Mouse (Mus musculus) testis, adult 2 months (tissue): ENCODE measurements around the gene Emx2. TPM values are rescaled to one million over a fixed set of nuclear protein-coding genes. Genes with fewer than 3 reads are reported as not detected.

ENCODE experiments used
- H3K27ac ChIP-seq: fragments of 200-500 bp; 2 replicates; pipeline ENCODE4 v1.5.1; 2012; ENCODE audit warnings: low read depth, low read length; ENCODE audit not compliant: control insufficient read depth, insufficient read depth
- H3K27me3 ChIP-seq: fragments of 200-500 bp; 2 replicates; pipeline ENCODE4 v1.6.1; 2012; ENCODE audit warnings: mild to moderate bottlenecking, low read length, moderate library complexity; ENCODE audit not compliant: control insufficient read depth, insufficient read depth
- H3K36me3 ChIP-seq: fragments of 200-500 bp; 2 replicates; pipeline ENCODE4 v1.6.1; 2012; ENCODE audit warnings: mild to moderate bottlenecking, low read length; ENCODE audit not compliant: control insufficient read depth, insufficient read depth
- H3K4me1 ChIP-seq: fragments of 200-500 bp; 2 replicates; pipeline ENCODE4 v1.6.1; 2012; ENCODE audit warnings: low read length; ENCODE audit not compliant: control insufficient read depth, insufficient read depth
- H3K4me3 ChIP-seq: fragments of 200-500 bp; 2 replicates; pipeline ENCODE4 v1.5.1; 2012; ENCODE audit warnings: low read depth, mild to moderate bottlenecking, low read length, moderate library complexity, mixed read lengths; ENCODE audit not compliant: control insufficient read depth
- CTCF ChIP-seq: fragments of 200-500 bp; IDR thresholded peaks from 2 replicates; pipeline ENCODE4 v1.5.1; 2012; ENCODE audit warnings: low read depth, mild to moderate bottlenecking, inconsistent platforms, low read length, moderate library complexity; ENCODE audit not compliant: control insufficient read depth, insufficient read depth, insufficient replicate concordance
- POLR2A ChIP-seq: fragments of 200-500 bp; IDR thresholded peaks from 2 replicates; pipeline ENCODE4 v1.6.1; 2012; ENCODE audit warnings: low read depth, mild to moderate bottlenecking, inconsistent platforms, low read length, moderate library complexity; ENCODE audit not compliant: control insufficient read depth
- polyA plus RNA-seq: library from polyadenylated mRNA; depleted of rRNA; stranded (reverse); fragments of >200 nt; gene quantifications from 2 replicates; pipeline ENCODE4 v1.2.3, GENCODE M21; 2012

The Emx2 gene
- polyA plus RNA-seq, 1 experiment = 1.7 TPM

GRCm38 (mm10) chr19:59468065-59468810 is 10.1 kb downstream of the Emx2 start:
- Histone ChIP-seq H3K4me3 (no peak overlapping the region), H3K36me3 (no peaks in the 10 kb centered on the region), H3K27me3 (peaks cover 2% of the 10 kb centered on the region; the same call in 1 of the 2 replicates), H3K4me1 (peaks cover 3% of the 10 kb centered on the region), H3K27ac (no peak overlapping the region)
- no peak for TF ChIP-seq POLR2A
- no peak for TF ChIP-seq CTCF

DNA sequence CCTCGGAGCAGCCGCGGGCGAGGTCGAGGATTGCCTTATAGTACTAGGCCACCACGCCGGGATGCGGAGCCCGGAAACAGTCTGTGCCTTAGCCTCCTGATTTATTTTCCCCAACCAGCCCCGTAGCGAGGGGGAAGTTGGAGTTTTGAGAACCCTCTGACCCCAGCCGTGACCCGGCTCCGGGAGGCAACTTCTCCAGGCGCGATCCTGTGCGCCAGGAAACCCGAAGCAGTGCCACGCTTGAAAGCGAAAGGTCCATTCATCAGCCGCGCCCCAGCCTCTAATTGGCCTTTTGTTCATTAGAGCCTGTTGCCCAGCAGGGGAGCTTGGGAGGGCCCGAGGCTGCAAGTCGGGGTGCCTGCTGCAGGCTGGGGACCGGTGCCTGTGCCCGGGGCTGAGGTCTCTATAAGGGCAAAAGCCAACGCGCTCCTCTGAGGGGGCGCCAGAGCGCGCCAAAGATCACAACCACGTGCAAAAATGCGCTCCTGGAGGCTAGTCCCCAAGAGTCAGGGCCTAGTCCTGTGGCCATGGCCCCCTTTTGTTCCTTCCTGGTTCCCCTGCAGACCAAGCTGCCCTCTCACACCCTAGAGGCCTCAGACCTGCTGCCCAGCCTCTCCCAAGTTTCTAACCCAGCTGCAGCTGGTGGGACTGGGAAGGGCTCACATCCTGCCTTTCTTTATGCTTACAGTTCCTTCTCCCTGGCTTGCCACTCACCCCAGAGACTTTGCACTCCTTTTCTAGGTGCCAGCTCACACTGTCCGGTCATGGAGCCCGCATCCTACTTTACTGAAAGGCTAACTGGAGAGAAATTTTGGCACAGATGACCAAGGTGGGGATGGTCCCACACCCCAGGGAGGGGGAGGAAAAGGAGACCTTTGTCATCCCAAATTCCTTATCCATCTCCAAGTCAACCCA is 11.1 kb downstream of the Emx2 start:
- TF ChIP-seq CTCF = no peak
- no peak for TF ChIP-seq POLR2A
- H3K4me1 ChIP-seq = peaks cover 3% of the 10 kb centered on the region
- peaks cover 2% of the 10 kb centered on the region; the same call in 1 of the 2 replicates for H3K27me3 ChIP-seq
- H3K4me3 ChIP-seq = no peak overlapping the region
- no peaks in the 10 kb centered on the region for H3K36me3 ChIP-seq
- no peak overlapping the region for H3K27ac ChIP-seq

- TF ChIP-seq CTCF (no peak), POLR2A (no peak)
- H3K4me3 ChIP-seq = no peak overlapping the region
- H3K4me1 ChIP-seq = peaks cover 3% of the 10 kb centered on the region
- no peaks in the 10 kb centered on the region for H3K36me3 ChIP-seq
- H3K27me3 ChIP-seq = peaks cover 2% of the 10 kb centered on the region; the same call in 1 of the 2 replicates
- no peak overlapping the region for H3K27ac ChIP-seq
Measured at GRCm38 (mm10) chr19:59470074-59470630, 12.0 kb downstream of the Emx2 start.

GRCm38 (mm10) chr19:59470913-59471312 is 12.7 kb downstream of the Emx2 start:
- Histone ChIP-seq H3K4me3 (no peak overlapping the region), H3K27ac (no peak overlapping the region), H3K4me1 (peaks cover 3% of the 10 kb centered on the region), H3K27me3 (peaks cover 2% of the 10 kb centered on the region; the same call in 1 of the 2 replicates), H3K36me3 (no peaks in the 10 kb centered on the region)
- no peak for TF ChIP-seq POLR2A

DNA sequence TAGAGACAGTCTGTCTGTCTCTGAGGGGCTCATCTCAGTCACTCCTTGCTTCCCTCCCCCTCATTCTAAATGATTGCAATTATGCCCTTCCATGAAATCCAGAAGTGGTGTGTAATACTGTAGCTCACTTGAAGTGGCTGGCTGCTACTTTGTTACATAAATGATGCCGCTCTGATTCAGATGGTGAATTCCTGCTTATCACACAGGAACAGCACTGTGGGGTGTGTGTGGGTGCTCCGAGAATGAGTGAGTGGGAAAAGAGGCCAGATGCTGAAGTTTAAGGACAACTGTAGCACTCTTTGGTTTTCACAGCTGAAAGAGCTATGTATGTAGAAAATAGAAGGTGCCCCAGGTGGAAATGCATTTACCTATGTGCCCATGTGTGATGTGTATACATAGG is 14.7 kb downstream of the Emx2 start:
- TF ChIP-seq POLR2A (no peak), CTCF (no peak)
- no peaks in the 10 kb centered on the region for H3K36me3 ChIP-seq
- peaks cover 2% of the 10 kb centered on the region; the same call in 1 of the 2 replicates for H3K27me3 ChIP-seq
- H3K27ac ChIP-seq = no peak overlapping the region
- H3K4me1 ChIP-seq = no peaks in the 10 kb centered on the region; the same call in 1 of the 2 replicates
- no peak overlapping the region for H3K4me3 ChIP-seq

DNA sequence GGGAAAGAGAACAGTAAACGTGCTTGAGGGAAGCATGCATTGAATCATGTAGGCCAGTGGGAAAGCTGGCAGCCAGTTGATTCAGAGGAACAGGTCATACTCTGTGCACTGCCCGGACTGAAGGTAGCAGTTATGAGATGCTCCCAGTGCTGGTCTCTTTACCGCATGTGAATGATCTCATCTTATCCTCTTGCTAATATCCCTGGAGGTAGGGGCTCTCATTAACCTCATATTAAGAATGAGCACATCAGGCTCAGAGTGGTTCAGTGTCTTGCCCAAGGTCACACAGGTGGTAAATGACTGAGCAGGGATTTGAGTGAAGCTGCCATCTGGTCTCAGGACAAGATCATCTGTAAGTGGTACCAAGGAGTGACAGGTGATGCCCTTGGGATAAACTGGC is 21.7 kb downstream of the Emx2 start:
- no peak overlapping the region for H3K4me3 ChIP-seq
- no peaks in the 10 kb centered on the region for H3K36me3 ChIP-seq
- no peak for TF ChIP-seq CTCF
- TF ChIP-seq POLR2A = no peak
- no peaks in the 10 kb centered on the region for H3K27me3 ChIP-seq
- H3K27ac ChIP-seq = no peak overlapping the region
- no peaks in the 10 kb centered on the region for H3K4me1 ChIP-seq

- Histone ChIP-seq H3K27ac (no peak overlapping the region), H3K36me3 (no peaks in the 10 kb centered on the region), H3K4me3 (no peak overlapping the region), H3K27me3 (no peaks in the 10 kb centered on the region), H3K4me1 (no peaks in the 10 kb centered on the region)
- TF ChIP-seq POLR2A (no peak), CTCF (no peak)
Measured at GRCm38 (mm10) chr19:59480563-59480962, 22.4 kb downstream of the Emx2 start.
